Mouse (Mus musculus): ENCODE data around the gene Cox7a1. TPM values are rescaled to one million over a fixed set of nuclear protein-coding genes. Genes with fewer than 3 reads are reported as not detected.
A peak's percentile ranks its signal among the peaks of the same experiment; 100 is the strongest.
"Not testable (repeated sequence)": the region's sequence is repeated elsewhere in the genome, so short reads cannot be mapped to it uniquely, and the experiment has no call there.

The Cox7a1 gene
- polyA plus RNA-seq, 1 experiment: 32.0 TPM

DNA sequence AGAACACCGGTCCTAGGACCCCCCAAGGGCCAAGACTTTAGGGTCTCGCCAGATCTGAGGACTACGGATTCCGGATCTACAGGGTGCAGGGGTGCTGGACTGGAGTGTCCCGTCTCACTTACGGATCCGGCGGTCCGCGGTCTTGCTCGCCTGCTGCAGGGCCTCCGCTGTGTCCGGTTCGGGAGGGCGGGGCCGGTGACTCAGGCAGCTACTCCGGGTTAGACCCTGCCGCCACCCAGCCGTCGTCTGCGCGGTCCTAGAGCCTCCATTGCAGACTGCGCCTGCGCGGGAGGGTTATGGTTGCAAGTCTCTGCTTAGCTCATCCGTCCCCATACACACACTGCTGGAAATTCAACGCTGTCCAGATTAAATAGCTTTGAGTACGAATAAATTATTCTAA lies 10.9 kb downstream of the Cox7a1 start:
- H3K4me1 ChIP-seq (ENCODE audit: control insufficient read depth, insufficient read depth, low read length): peaks cover 22% of the 10 kb centered on the region
- under 1% methylated on average over 28 of the region's 28 CpGs for WGBS
- H3K4me3 ChIP-seq (replicated peaks; ENCODE audit: insufficient read depth, low read depth, low read length): peak overlapping the region; percentile 90

DNA sequence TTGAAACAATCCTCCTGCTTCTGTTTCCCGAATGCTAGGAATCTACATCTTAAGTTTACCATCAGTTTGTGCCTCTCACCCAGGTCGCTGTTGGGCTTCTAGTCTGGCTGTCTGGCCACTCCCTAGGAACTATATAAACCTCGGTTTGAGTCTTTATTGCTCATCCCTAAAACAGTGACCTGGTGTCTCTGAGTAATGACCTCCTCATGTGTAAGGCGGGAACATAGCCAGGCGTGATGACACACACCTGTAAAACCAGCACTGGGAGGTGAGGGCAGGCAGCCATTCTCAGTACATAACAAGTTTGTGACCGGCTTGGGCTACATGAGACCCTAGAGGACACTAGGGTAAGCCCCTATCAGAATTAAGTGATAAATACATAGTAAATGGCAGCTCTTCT lies 11.5 kb downstream of the Cox7a1 start:
- WGBS: 76% methylated on average over 6 of the region's 6 CpGs

More for the DNA sequence above, 10.9 kb downstream of the Cox7a1 start:
- H3K27ac ChIP-seq (ENCODE audit: insufficient read depth, low read length): peak overlapping the region; percentile 89
- DNase-seq: peak; percentile 96 to 98
- TF ChIP-seq POLR2A (IDR thresholded peaks at IDR 0.05; ENCODE audit: borderline replicate concordance, insufficient read depth, low read length) (peak; percentile 84), CTCF (IDR thresholded peaks at IDR 0.05; ENCODE audit: borderline replicate concordance, insufficient read depth, low read depth, low read length) (no peak)
- H3K27me3 ChIP-seq (ENCODE audit: control insufficient read depth, insufficient read depth, low read length): no peaks in the 10 kb centered on the region

DNA sequence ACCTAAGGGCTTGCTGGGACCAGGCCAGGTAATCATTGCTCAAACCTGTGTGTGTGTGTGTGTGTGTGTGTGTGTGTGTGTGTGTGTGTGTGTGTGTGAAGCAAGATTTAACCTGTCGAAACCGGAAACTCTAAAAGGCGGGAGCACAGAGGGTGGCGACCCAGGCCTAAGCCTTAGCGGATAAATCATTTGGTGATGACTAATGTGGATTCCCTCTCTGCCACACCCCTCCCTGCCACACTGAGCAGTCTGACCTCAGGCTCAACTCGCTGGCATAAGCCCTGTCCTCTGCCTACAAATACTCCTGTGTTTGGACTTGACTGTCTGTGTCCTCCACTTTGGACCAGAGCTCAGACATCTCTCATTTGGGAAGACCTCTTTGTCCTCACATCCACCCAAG lies 12.2 kb downstream of the Cox7a1 start:
- no peak overlapping the region for H3K4me3 ChIP-seq (replicated peaks; ENCODE audit: insufficient read depth, low read depth, low read length)
- TF ChIP-seq POLR2A (IDR thresholded peaks at IDR 0.05; ENCODE audit: borderline replicate concordance, insufficient read depth, low read length) (no peak), CTCF (IDR thresholded peaks at IDR 0.05; ENCODE audit: borderline replicate concordance, insufficient read depth, low read depth, low read length) (no peak)
- DNase-seq: no peak
- H3K27me3 ChIP-seq (ENCODE audit: control insufficient read depth, insufficient read depth, low read length): no peaks in the 10 kb centered on the region
- peaks cover 28% of the 10 kb centered on the region for H3K4me1 ChIP-seq (ENCODE audit: control insufficient read depth, insufficient read depth, low read length)
- no peak overlapping the region for H3K27ac ChIP-seq (ENCODE audit: insufficient read depth, low read length)
- 80% methylated on average over 6 of the region's 6 CpGs for WGBS

More for the DNA sequence above, 11.5 kb downstream of the Cox7a1 start:
- Histone ChIP-seq H3K4me3 (replicated peaks; ENCODE audit: insufficient read depth, low read depth, low read length) (no peak overlapping the region), H3K27me3 (ENCODE audit: control insufficient read depth, insufficient read depth, low read length) (no peaks in the 10 kb centered on the region), H3K27ac (ENCODE audit: insufficient read depth, low read length) (no peak overlapping the region), H3K4me1 (ENCODE audit: control insufficient read depth, insufficient read depth, low read length) (peaks cover 28% of the 10 kb centered on the region)
- TF ChIP-seq POLR2A (IDR thresholded peaks at IDR 0.05; ENCODE audit: borderline replicate concordance, insufficient read depth, low read length): no peak
- no peak for TF ChIP-seq CTCF (IDR thresholded peaks at IDR 0.05; ENCODE audit: borderline replicate concordance, insufficient read depth, low read depth, low read length)
- no peak for DNase-seq

DNA sequence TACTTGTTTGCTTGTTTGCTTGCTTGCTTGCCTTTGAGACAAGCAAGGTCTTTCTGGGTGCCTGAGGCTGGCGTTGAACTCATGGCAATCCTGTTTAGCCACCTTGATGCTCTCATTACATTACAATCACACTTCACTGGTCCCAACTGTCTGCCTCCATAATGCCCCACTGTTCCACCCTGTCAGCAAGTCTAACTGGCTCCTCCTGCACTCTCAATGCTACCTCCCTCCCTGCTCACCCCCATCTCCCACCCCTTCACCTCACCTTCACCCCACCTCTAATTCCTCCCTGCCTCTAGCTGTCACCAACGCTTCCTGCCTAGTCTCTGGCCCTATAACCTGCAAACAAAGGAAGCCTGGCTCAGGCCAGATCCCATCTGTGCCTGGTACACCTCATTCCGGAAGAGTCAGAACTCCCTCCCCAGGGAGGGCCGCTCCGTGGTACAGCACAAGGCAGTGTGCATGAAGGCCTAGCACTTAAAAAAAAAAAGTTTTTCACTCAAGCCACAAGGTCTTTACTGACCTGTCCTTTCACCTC lies 13.7 kb downstream of the Cox7a1 start:
- no peaks in the 10 kb centered on the region for H3K27me3 ChIP-seq (ENCODE audit: control insufficient read depth, insufficient read depth, low read length)
- H3K4me3 ChIP-seq (replicated peaks; ENCODE audit: insufficient read depth, low read depth, low read length): no peak overlapping the region
- peak in 1 of 2 experiments; percentile 60 for DNase-seq
- H3K4me1 ChIP-seq (ENCODE audit: control insufficient read depth, insufficient read depth, low read length): peaks cover 30% of the 10 kb centered on the region
- no peak for TF ChIP-seq CTCF (IDR thresholded peaks at IDR 0.05; ENCODE audit: borderline replicate concordance, insufficient read depth, low read depth, low read length)
- no peak for TF ChIP-seq POLR2A (IDR thresholded peaks at IDR 0.05; ENCODE audit: borderline replicate concordance, insufficient read depth, low read length)
- 27% methylated on average over 5 of the region's 5 CpGs for WGBS
- H3K27ac ChIP-seq (ENCODE audit: insufficient read depth, low read length): peak overlapping the region; percentile 37

DNA sequence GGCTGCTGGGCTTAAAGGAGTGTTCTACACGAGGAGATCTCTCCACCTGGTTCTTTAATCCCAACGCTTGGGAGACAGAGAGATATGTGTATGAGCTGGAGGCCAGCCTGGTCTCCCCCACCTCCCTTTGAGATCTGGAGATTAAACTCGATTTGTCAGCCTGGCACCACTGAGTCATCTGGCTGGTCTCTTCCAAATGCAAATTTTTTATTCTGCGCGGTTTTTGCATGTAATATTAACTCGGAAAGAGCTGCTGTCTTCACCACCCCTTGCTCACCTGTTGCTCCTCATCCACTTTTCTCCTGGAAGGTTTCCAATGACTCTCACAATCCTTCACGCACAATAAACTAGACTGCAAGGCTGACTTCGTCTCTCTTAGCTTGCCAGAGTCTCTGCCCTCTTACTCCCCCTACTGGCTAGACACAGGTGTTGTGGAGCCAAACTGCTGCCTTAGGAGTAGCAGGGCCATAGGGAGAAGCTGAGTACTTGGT lies 14.6 kb downstream of the Cox7a1 start, which contains the start of gene Capns1:
TSS of gene Capns1 (minus strand) at position 331 of the 491 bp plus-strand sequence.
- Histone ChIP-seq H3K27ac (ENCODE audit: insufficient read depth, low read length) (peak within 1 kb of the TSS; percentile 37; the same call in 1 of the 2 replicates), H3K27me3 (ENCODE audit: control insufficient read depth, insufficient read depth, low read length) (no peaks in the 10 kb centered on the region), H3K4me3 (replicated peaks; ENCODE audit: insufficient read depth, low read depth, low read length) (no peak within 1 kb of the TSS), H3K4me1 (ENCODE audit: control insufficient read depth, insufficient read depth, low read length) (peaks cover 29% of the 10 kb centered on the region)
- TF ChIP-seq CTCF (IDR thresholded peaks at IDR 0.05; ENCODE audit: borderline replicate concordance, insufficient read depth, low read depth, low read length) (peak; percentile 85), POLR2A (IDR thresholded peaks at IDR 0.05; ENCODE audit: borderline replicate concordance, insufficient read depth, low read length) (no peak)
- WGBS: 3% methylated on average over 8 of the region's 8 CpGs
- peak; percentile 67 to 76 for DNase-seq

DNA sequence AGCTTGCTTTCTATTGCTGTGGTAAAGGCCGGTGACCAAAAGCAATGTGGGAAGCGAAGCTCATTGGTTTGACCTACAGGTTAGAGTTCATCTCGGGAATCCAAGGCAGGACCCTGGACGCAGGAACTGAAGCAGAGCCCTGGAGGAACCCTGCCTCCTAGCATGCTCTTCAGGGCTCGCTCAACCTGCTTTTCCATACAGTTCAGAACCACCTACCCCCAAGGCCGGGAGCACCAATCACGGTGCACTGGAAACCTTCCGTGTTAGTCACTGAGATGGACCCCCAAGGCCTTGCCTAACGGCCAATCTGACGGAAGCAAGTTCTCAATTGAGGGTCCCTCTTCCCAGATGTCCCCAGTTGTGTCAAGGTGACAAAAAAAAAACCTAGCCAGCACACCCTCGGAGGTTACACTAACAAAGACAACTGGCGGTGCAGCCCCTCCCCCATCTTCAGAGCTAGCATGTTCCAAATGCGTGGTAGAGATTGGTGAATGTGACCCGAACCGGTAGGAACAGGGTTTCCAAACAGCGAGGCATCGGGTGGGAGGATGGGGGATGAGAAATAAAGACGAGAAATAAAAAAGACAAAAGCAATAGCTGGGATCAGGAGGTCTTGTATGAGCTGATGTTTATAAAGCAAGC lies 15.7 kb downstream of the Cox7a1 start:
- peaks cover 29% of the 10 kb centered on the region for H3K4me1 ChIP-seq (ENCODE audit: control insufficient read depth, insufficient read depth, low read length)
- H3K4me3 ChIP-seq (replicated peaks; ENCODE audit: insufficient read depth, low read depth, low read length): no peak overlapping the region
- peak in 1 of 2 experiments; percentile 12 for DNase-seq
- TF ChIP-seq POLR2A (IDR thresholded peaks at IDR 0.05; ENCODE audit: borderline replicate concordance, insufficient read depth, low read length): no peak
- no peak for TF ChIP-seq CTCF (IDR thresholded peaks at IDR 0.05; ENCODE audit: borderline replicate concordance, insufficient read depth, low read depth, low read length)
- no peaks in the 10 kb centered on the region for H3K27me3 ChIP-seq (ENCODE audit: control insufficient read depth, insufficient read depth, low read length)
- WGBS: 83% methylated on average over 18 of the region's 18 CpGs
- H3K27ac ChIP-seq (ENCODE audit: insufficient read depth, low read length): no peak overlapping the region

DNA sequence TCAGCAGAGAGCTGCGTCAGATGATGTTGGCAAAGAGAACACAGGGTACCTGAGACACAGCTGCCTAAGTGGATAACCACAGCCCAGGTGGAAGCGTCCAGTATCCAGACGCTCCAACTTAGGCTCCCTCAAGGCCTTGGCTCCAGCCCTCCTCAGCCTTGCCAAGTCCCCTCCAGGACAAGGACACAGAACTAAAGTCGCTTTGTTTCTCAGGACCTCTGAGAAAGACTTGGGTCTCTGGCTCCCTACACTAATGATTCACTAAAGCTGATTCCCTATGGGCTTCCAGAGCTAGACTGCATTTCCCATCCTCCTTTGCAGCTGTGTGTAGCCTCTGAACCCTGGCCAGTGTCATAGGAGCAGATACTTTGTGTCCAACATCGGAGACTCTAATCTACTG lies 16.3 kb downstream of the Cox7a1 start:
- TF ChIP-seq POLR2A (IDR thresholded peaks at IDR 0.05; ENCODE audit: borderline replicate concordance, insufficient read depth, low read length): no peak
- TF ChIP-seq CTCF (IDR thresholded peaks at IDR 0.05; ENCODE audit: borderline replicate concordance, insufficient read depth, low read depth, low read length): no peak
- 40% methylated on average over 5 of the region's 5 CpGs for WGBS
- peak in 1 of 2 experiments; percentile 12 for DNase-seq
- Histone ChIP-seq H3K27me3 (ENCODE audit: control insufficient read depth, insufficient read depth, low read length) (no peaks in the 10 kb centered on the region), H3K27ac (ENCODE audit: insufficient read depth, low read length) (0 out of 2 replicates have a peak overlapping the region, but pooled peaks have one; percentile 18), H3K4me3 (replicated peaks; ENCODE audit: insufficient read depth, low read depth, low read length) (no peak overlapping the region), H3K4me1 (ENCODE audit: control insufficient read depth, insufficient read depth, low read length) (peaks cover 31% of the 10 kb centered on the region)

DNA sequence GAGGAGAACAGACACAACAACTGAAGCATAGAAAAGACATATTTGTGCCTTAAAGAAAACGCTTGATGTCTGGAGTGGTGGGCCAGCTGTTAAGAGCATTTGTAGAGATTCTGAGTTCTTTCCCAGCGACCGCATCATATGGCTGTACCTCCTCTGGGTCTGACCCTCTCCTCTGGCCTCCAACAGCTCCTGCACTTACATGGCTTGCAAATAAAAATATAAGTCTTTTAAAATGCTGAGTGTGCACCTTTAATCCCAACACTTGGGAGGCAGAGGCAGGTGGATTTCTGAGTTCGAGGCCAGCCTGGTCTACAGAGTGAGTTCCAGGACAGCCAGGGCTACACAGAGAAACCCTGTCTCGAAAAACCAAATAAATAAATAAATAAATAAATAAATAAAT lies 16.7 kb downstream of the Cox7a1 start:
- peak in 1 of 2 experiments; percentile 4 for DNase-seq
- WGBS: 90% methylated on average over 5 of the region's 5 CpGs
- peaks cover 27% of the 10 kb centered on the region for H3K4me1 ChIP-seq (ENCODE audit: control insufficient read depth, insufficient read depth, low read length)

More for the DNA sequence above, 16.7 kb downstream of the Cox7a1 start:
- H3K27ac ChIP-seq (ENCODE audit: insufficient read depth, low read length); H3K27me3 ChIP-seq (ENCODE audit: control insufficient read depth, insufficient read depth, low read length); H3K4me3 ChIP-seq (replicated peaks; ENCODE audit: insufficient read depth, low read depth, low read length): not testable (repeated sequence)

All from cerebellum, adult 2 months (tissue).